Mouse (Mus musculus) bone marrow, adult 2 months (tissue): ENCODE results near the gene Aff3.

Experiments
- CTCF ChIP-seq: fragments of 200-500 bp; IDR thresholded peaks from 2 replicates; pipeline ENCODE4 v1.5.1; 2011; ENCODE audit warnings: low read length, control low read depth; ENCODE audit not compliant: control insufficient read depth, insufficient read depth
- POLR2A ChIP-seq: fragments of 200-500 bp; IDR thresholded peaks from 2 replicates; pipeline ENCODE4 v1.6.1; 2011; ENCODE audit warnings: low read depth, mild to moderate bottlenecking, control low read depth, low read length, borderline replicate concordance; ENCODE audit not compliant: control insufficient read depth

DNA sequence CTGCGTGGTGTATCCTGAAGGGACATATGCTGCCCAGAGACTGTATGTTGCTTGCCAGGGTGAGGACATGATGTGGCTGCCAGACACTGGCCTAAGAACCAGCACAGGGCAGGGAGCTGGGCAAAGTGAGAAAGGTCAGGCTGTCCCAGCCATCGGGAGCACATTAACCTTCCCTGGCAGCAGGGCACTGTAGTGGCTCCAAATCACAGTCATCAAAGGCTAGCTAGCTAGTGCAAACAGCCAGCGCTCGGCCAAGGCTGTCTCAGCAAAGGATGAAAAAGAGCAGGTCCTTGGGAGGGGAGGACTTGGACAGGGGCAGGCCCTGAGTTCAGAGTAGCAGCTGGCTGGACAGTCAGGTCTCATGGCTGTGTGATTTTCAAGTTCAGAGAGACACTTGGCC lies 423.0 kb downstream of the Aff3 start:
- TF ChIP-seq CTCF (no peak), POLR2A (no peak)
